Mouse (Mus musculus) bone marrow, adult 2 months (tissue): ENCODE results near the gene Foxp2. TPM values are rescaled to one million over a fixed set of nuclear protein-coding genes. Genes with fewer than 3 reads are reported as not detected.

Source experiments
- H3K27ac ChIP-seq: fragments of 200-500 bp; 2 replicates; pipeline ENCODE4 v1.5.1; 2012; ENCODE audit warnings: low read depth, mild to moderate bottlenecking, control low read depth, inconsistent platforms, low read length; ENCODE audit not compliant: control insufficient read depth, poor library complexity, insufficient read depth
- H3K4me1 ChIP-seq: fragments of 200-500 bp; 2 replicates; pipeline ENCODE4 v1.6.1; 2011; ENCODE audit warnings: low read length; ENCODE audit not compliant: control insufficient read depth, insufficient read depth
- H3K4me3 ChIP-seq: fragments of 200-500 bp; replicated peaks from 2 replicates; pipeline ENCODE3; 2011; ENCODE audit warnings: mild to moderate bottlenecking, low read depth, low read length, control low read depth; ENCODE audit not compliant: control insufficient read depth
- CTCF ChIP-seq: fragments of 200-500 bp; IDR thresholded peaks from 2 replicates; pipeline ENCODE4 v1.5.1; 2011; ENCODE audit warnings: low read length, control low read depth; ENCODE audit not compliant: control insufficient read depth, insufficient read depth
- POLR2A ChIP-seq: fragments of 200-500 bp; IDR thresholded peaks from 2 replicates; pipeline ENCODE4 v1.6.1; 2011; ENCODE audit warnings: low read depth, mild to moderate bottlenecking, control low read depth, low read length, borderline replicate concordance; ENCODE audit not compliant: control insufficient read depth
- WGBS: fragments of 180-500 bp; shearing (Covaris S2); methylation state at CpG from one replicate; pipeline ENCODE4 v1.1.7; 2018; 5-methylcytosine and 5-hydroxymethylcytosine counted together
- polyA plus RNA-seq: library from polyadenylated mRNA; stranded (reverse); fragments of >200 nt; gene quantifications from 2 replicates; pipeline ENCODE4 v1.2.4, GENCODE M21; 2011; ENCODE audit warnings: low replicate concordance; ENCODE audit not compliant: missing spikeins, insufficient read depth, insufficient read length

The Foxp2 gene
- polyA plus RNA-seq, 1 experiment = 5.3 TPM

- H3K4me3 ChIP-seq = no peak overlapping the region
- TF ChIP-seq POLR2A (no peak), CTCF (no peak)
- WGBS = 75% methylated on average over 4 of the region's 4 CpGs
- H3K27ac ChIP-seq = no peak overlapping the region
- no peaks in the 10 kb centered on the region for H3K4me1 ChIP-seq
Observed at GRCm38 (mm10) chr6:15370827-15371226, 469.7 kb downstream of the Foxp2 start.

DNA sequence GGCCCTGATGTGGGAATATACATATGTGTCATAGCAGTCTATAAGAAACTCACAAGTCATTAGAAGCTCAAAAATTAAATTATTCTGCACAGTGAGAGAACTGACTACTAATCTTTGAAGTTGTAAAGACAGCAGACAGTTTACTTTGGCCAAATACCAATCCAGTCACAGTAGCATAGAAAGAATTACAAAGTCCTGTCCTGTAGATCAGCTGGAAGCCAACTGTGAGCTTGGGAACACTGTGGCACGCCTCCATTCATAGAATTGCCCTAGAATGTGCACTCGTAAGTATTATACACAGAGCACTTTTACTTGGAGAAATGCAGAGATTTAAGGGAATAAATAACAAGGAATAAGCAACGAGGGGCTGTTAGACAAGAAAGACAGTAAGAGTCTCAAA, 472.5 kb downstream of the Foxp2 start:
- no peaks in the 10 kb centered on the region for H3K4me1 ChIP-seq
- H3K4me3 ChIP-seq = no peak overlapping the region
- TF ChIP-seq CTCF (no peak), POLR2A (no peak)
- WGBS = 70% methylated on average over 3 of the region's 3 CpGs
- no peak overlapping the region for H3K27ac ChIP-seq

GRCm38 (mm10) chr6:15378261-15378660, 477.1 kb downstream of the Foxp2 start:
- WGBS = 62% methylated on average over 5 of the region's 5 CpGs

GRCm38 (mm10) chr6:15396462-15396861, 495.3 kb downstream of the Foxp2 start:
- WGBS = 86% methylated on average over 6 of the region's 6 CpGs
- Histone ChIP-seq H3K4me1 (no peaks in the 10 kb centered on the region), H3K4me3 (no peak overlapping the region), H3K27ac (no peak overlapping the region)
- TF ChIP-seq POLR2A = no peak
- TF ChIP-seq CTCF = no peak

More at GRCm38 (mm10) chr6:15378261-15378660, 477.1 kb downstream of the Foxp2 start:
- no peak overlapping the region for H3K4me3 ChIP-seq
- no peak overlapping the region for H3K27ac ChIP-seq
- no peaks in the 10 kb centered on the region for H3K4me1 ChIP-seq
- TF ChIP-seq POLR2A = no peak
- no peak for TF ChIP-seq CTCF

DNA sequence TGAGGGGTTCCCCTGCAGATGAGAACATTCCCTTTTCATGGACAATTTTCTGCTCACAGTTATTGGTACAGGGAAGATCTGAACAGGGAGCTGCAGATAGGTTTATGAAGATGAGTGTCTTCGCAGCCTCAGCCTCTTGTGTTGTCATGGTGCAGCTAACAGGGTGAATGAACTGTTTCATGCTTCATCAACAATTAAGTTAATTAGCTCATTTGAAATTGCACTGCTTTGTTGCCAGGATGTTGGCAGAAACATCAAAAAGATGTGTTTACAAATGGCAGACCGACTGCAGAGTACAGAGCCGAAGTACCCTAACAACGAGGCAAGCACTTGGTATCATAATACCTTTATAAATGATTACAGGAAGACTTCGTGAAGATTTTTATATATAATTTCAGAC, 496.3 kb downstream of the Foxp2 start:
- no peak overlapping the region for H3K27ac ChIP-seq
- H3K4me1 ChIP-seq = no peaks in the 10 kb centered on the region
- 84% methylated on average over 5 of the region's 5 CpGs for WGBS
- H3K4me3 ChIP-seq = no peak overlapping the region
- no peak for TF ChIP-seq CTCF
- no peak for TF ChIP-seq POLR2A

DNA sequence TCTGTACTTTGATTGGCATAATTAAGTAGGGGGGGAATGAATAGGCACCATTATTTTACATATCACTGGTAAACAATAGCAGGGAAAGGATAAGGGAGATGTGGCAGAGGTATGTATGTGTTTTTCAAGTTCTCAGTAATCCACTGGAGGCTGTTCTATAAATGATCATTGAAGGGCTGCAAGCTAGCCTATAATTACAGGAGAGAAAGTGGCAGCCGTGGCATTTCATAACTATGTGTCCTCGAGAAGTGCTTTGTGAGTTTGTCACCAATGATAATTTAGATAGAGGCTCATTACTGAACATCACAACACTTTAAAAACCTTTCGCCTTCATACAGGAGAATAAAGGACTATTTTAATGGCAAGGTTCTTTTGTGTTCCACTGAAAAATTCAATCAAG, 500.0 kb downstream of the Foxp2 start:
- H3K4me1 ChIP-seq = no peaks in the 10 kb centered on the region
- no peak overlapping the region for H3K4me3 ChIP-seq
- TF ChIP-seq POLR2A (no peak), CTCF (no peak)
- no peak overlapping the region for H3K27ac ChIP-seq
- WGBS = 73% methylated on average over 3 of the region's 3 CpGs

DNA sequence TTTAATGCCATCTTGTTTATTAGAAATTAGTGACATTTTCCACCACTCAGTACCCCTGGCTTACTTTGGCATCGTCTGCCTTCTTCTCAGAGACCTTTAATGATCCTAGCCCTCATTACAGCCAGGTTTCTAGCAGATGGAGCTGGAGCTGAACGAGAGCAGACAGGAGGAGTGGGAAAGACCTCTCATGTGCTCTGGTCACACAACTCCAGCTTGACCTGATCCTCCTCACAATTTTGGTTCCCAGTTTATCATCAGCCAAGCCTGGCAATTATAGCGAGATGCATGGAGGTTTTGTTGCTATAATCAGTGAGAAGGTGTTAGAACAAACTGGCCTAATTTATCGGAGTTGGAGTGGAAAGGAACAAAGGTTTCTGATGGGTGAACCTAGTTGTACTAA, 500.9 kb downstream of the Foxp2 start:
- no peak overlapping the region for H3K4me3 ChIP-seq
- 73% methylated on average over 4 of the region's 4 CpGs for WGBS
- no peak overlapping the region for H3K27ac ChIP-seq
- H3K4me1 ChIP-seq = no peaks in the 10 kb centered on the region
- TF ChIP-seq POLR2A = no peak
- TF ChIP-seq CTCF = no peak

GRCm38 (mm10) chr6:15415099-15415498, 514.0 kb downstream of the Foxp2 start:
- Histone ChIP-seq H3K4me1 (no peaks in the 10 kb centered on the region), H3K27ac (no peak overlapping the region), H3K4me3 (no peak overlapping the region)
- TF ChIP-seq CTCF (no peak), POLR2A (no peak)
- 61% methylated on average over 4 of the region's 4 CpGs for WGBS

DNA sequence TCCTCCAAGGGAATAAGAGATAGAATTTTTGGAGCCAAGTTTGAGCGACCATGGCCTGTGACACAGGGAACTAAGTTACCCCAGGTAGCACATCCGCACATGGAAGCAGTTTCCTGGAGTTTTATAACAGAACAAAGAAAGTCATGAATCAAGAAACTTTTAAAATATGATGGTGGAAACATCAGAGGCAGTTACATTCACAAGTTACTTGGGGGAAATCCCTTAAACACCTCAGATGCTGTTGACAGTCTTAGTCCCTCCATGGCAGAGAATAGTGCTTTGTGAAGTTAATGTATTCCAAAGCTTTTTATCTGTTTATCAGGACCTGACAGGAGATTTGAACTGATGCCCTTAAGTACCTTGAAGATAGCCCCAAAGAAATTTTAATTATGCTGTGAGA, 558.6 kb downstream of the Foxp2 start:
- no peak overlapping the region for H3K4me3 ChIP-seq
- H3K27ac ChIP-seq = no peak overlapping the region
- 73% methylated on average over 2 of the region's 2 CpGs for WGBS
- H3K4me1 ChIP-seq = no peaks in the 10 kb centered on the region
- TF ChIP-seq POLR2A (no peak), CTCF (no peak)
